Mouse (Mus musculus) MEL (cell line): ENCODE measurements around the gene Tbc1d2b. TPM values are rescaled to one million over a fixed set of nuclear protein-coding genes. Genes with fewer than 3 reads are reported as not detected.

Experiments
- DNase-seq: peaks from one replicate; pipeline ENCODE4 v3.0.0; 2011; ENCODE audit warnings: low read depth, low spot score
- H3K27ac ChIP-seq: 2 replicates; pipeline ENCODE4 v1.5.1; 2012; ENCODE audit warnings: low read depth, mild to moderate bottlenecking, control low read depth, low read length, moderate library complexity; ENCODE audit not compliant: control insufficient read depth
- H3K27me3 ChIP-seq, 2 experiments: fragments of 150-350 bp in 1 of 2; sonication (generic) in 1 of 2; 2 replicates each; pipeline ENCODE4 v1.6.1; 2012; ENCODE audit warnings: low read length in 2 of 2, mild to moderate bottlenecking in 2 of 2, improper control_type of control experiment in 1 of 2, moderate library complexity in 1 of 2; ENCODE audit not compliant: insufficient read depth in 2 of 2, control insufficient read depth in 1 of 2
- H3K36me3 ChIP-seq, 2 experiments: 2 replicates each; pipeline ENCODE4 v1.6.1; 2012 to 2014; ENCODE audit warnings: low read length in 2 of 2, improper control_type of control experiment in 1 of 2, inconsistent platforms in 1 of 2, mild to moderate bottlenecking in 1 of 2; ENCODE audit not compliant: insufficient read depth in 2 of 2, control insufficient read depth in 1 of 2
- H3K4me1 ChIP-seq, 2 experiments: fragments of 150-350 bp in 1 of 2; sonication (generic) in 1 of 2; 2 replicates each; pipeline ENCODE4 v1.6.1; 2012; ENCODE audit warnings: low read length in 2 of 2, improper control_type of control experiment in 1 of 2, mild to moderate bottlenecking in 1 of 2; ENCODE audit not compliant: insufficient read depth in 2 of 2, control insufficient read depth in 1 of 2
- H3K4me3 ChIP-seq, 2 experiments: fragments of 150-350 bp in 1 of 2; sonication (generic) in 1 of 2; 2 replicates each; pipeline ENCODE4 v1.5.1; 2012; ENCODE audit warnings: low read depth in 2 of 2, low read length in 2 of 2, mild to moderate bottlenecking in 2 of 2, moderate library complexity in 2 of 2, control low read depth in 1 of 2, improper control_type of control experiment in 1 of 2; ENCODE audit not compliant: control insufficient read depth in 1 of 2, insufficient read depth in 1 of 2
- H3K79me2 ChIP-seq: 2 replicates; pipeline ENCODE4 v1.6.1; 2012; ENCODE audit warnings: mild to moderate bottlenecking, low read length, moderate library complexity; ENCODE audit not compliant: control insufficient read depth, poor library complexity, insufficient read depth
- H3K9ac ChIP-seq: 2 replicates; pipeline ENCODE4 v1.6.1; 2012; ENCODE audit warnings: low read depth, mild to moderate bottlenecking, control low read depth, low read length, moderate library complexity; ENCODE audit not compliant: control insufficient read depth, poor library complexity, severe bottlenecking
- H3K9me3 ChIP-seq: fragments of 150-350 bp; sonication (generic); replicated peaks from 2 replicates; pipeline ENCODE4 v1.6.1; 2012; ENCODE audit warnings: mild to moderate bottlenecking, low read length, improper control_type of control experiment, moderate library complexity; ENCODE audit not compliant: insufficient read depth
- CHD2 ChIP-seq: IDR thresholded peaks from 2 replicates; pipeline ENCODE4 v1.6.1; 2011; ENCODE audit warnings: low read length, improper control_type of control experiment
- E2F4 ChIP-seq: IDR thresholded peaks from 2 replicates; pipeline ENCODE4 v1.6.1; 2011; ENCODE audit warnings: low read depth, low read length, improper control_type of control experiment, borderline replicate concordance
- ELF1 ChIP-seq: IDR thresholded peaks from 2 replicates; pipeline ENCODE4 v1.6.1; 2014; ENCODE audit warnings: low read depth, mild to moderate bottlenecking, inconsistent platforms, low read length, improper control_type of control experiment, moderate library complexity
- GATA1 ChIP-seq: IDR thresholded peaks from 2 replicates; pipeline ENCODE4 v1.6.1; 2011; ENCODE audit warnings: low read depth, low read length, improper control_type of control experiment
- KAT2A ChIP-seq: conservative IDR thresholded peaks from 2 replicates; pipeline ENCODE4 v1.6.1; 2012; ENCODE audit warnings: low read depth, low read length, improper control_type of control experiment, inconsistent platforms
- MAFK ChIP-seq: IDR thresholded peaks from 2 replicates; pipeline ENCODE4 v1.6.1; 2011; ENCODE audit warnings: low read depth, mild to moderate bottlenecking, low read length, improper control_type of control experiment, borderline replicate concordance
- MAZ ChIP-seq: IDR thresholded peaks from 2 replicates; pipeline ENCODE4 v1.6.1; 2012; ENCODE audit warnings: low read depth, mild to moderate bottlenecking, inconsistent platforms, low read length, improper control_type of control experiment
- MEF2A ChIP-seq: IDR thresholded peaks from 2 replicates; pipeline ENCODE4 v1.6.1; 2014; ENCODE audit warnings: low read depth, mild to moderate bottlenecking, inconsistent platforms, low read length, improper control_type of control experiment; ENCODE audit not compliant: poor library complexity, insufficient replicate concordance, severe bottlenecking; ENCODE audit errors: extremely low read depth
- MXI1 ChIP-seq: IDR thresholded peaks from 2 replicates; pipeline ENCODE4 v1.6.1; 2011; ENCODE audit warnings: mild to moderate bottlenecking, low read depth, low read length, improper control_type of control experiment
- RAD21 ChIP-seq: IDR thresholded peaks from 2 replicates; pipeline ENCODE4 v1.6.1; 2011; ENCODE audit warnings: mild to moderate bottlenecking, low read depth, low read length, improper control_type of control experiment
- SMC3 ChIP-seq: IDR thresholded peaks from 2 replicates; pipeline ENCODE4 v1.6.1; 2011; ENCODE audit warnings: low read depth, low read length, improper control_type of control experiment
- TAL1 ChIP-seq: IDR thresholded peaks from 2 replicates; pipeline ENCODE4 v1.6.1; 2012; ENCODE audit warnings: mild to moderate bottlenecking, inconsistent platforms, low read length, moderate library complexity, mixed read lengths
- UBTF ChIP-seq: IDR thresholded peaks from 2 replicates; pipeline ENCODE4 v1.6.1; 2012; ENCODE audit warnings: low read depth, mild to moderate bottlenecking, inconsistent platforms, low read length, improper control_type of control experiment, moderate library complexity, borderline replicate concordance; ENCODE audit not compliant: insufficient read depth
- USF1 ChIP-seq: IDR thresholded peaks from 2 replicates; pipeline ENCODE4 v1.6.1; 2014; ENCODE audit warnings: low read depth, mild to moderate bottlenecking, inconsistent platforms, low read length, improper control_type of control experiment, moderate library complexity
- USF2 ChIP-seq, 2 experiments: IDR thresholded peaks; 2 replicates each; pipeline ENCODE4 v1.6.1; 2011 to 2012; ENCODE audit warnings: improper control_type of control experiment in 2 of 2, low read length in 2 of 2, borderline replicate concordance in 1 of 2, inconsistent platforms in 1 of 2, low read depth in 1 of 2, mild to moderate bottlenecking in 1 of 2; ENCODE audit not compliant: insufficient read depth in 1 of 2
- ZC3H11A ChIP-seq: IDR thresholded peaks from 2 replicates; pipeline ENCODE4 v1.6.1; 2012; ENCODE audit warnings: low read depth, mild to moderate bottlenecking, inconsistent platforms, low read length, improper control_type of control experiment
- ZMIZ1 ChIP-seq: IDR thresholded peaks from 2 replicates; pipeline ENCODE4 v1.6.1; 2012; ENCODE audit warnings: low read depth, mild to moderate bottlenecking, inconsistent platforms, low read length, improper control_type of control experiment, moderate library complexity
- ZNF384 ChIP-seq: IDR thresholded peaks from 2 replicates; pipeline ENCODE4 v1.6.1; 2012; ENCODE audit warnings: low read depth, mild to moderate bottlenecking, inconsistent platforms, low read length, improper control_type of control experiment
- polyA plus RNA-seq, 2 experiments: library from polyadenylated mRNA; stranded (reverse) in 1 of 2; unstranded in 1 of 2; fragments of >175 nt in 1 of 2; fragments of >200 nt in 1 of 2; gene quantifications; 2 replicates each; pipeline versions ENCODE4 v1.2.1 to v1.2.4; 2012; ENCODE audit warnings: low replicate concordance in 2 of 2, low read depth in 1 of 2; ENCODE audit not compliant: insufficient read length in 2 of 2, insufficient read depth in 1 of 2, missing spikeins in 1 of 2
- total RNA-seq: library from RNA; depleted of rRNA; stranded (reverse); fragments of 300-350 nt; gene quantifications from 2 replicates; pipeline ENCODE4 v1.2.3, GENCODE M21; 2012

Gene Tbc1d2b
- total and polyA plus RNA-seq, 3 experiments, result 7.1 to 12.6 TPM; not detected in 1

DNA sequence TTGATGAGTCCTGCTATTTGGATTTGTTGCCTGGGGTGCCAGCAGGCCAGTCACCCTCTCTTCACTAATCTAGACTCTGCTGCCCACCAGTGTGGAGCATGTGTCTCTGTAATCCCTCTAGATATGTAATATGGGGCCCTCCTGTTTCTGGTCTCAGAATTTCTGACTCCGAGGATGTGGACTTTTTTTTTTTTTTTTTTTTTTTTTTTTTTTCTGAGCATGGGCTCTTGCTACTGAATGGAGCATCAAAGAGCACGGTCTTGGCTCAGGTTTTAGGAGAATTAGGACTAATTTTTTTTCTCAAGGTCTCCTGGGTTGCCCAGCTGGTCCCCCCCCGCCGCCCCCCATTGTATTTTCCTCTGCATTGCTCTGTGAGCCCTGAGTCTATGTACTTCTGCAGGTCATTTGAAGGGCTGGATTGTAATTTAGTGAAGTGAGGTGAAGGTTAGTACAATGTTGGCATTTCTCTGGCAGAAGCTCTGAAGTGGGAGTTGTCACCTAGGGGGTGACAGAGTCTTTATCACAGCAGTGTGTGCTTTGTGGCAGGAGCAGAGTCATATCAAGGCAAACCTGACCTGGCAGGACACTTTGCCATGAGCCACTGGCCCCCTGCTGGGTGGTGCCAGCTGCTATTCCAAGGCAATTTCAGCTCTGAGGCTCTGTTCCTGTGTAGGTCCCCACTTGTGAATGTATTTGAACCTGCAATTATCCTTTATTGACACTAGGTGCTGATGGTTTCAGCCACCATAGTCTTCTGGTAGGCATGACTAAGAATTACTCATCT lies 105.7 kb downstream of the Tbc1d2b start:
- Histone ChIP-seq H3K27ac (no peak overlapping the region), H3K36me3 (no peaks in the 10 kb centered on the region), H3K4me1 (no peaks in the 10 kb centered on the region), H3K9me3 (no peaks in the 10 kb centered on the region), H3K9ac (no peak overlapping the region), H3K4me3 (no peak overlapping the region), H3K27me3 (no peaks in the 10 kb centered on the region), H3K79me2 (no peaks in the 10 kb centered on the region)
- TF ChIP-seq MXI1, result no peak
- no peak for TF ChIP-seq ZNF384
- no peak for TF ChIP-seq ELF1
- TF ChIP-seq E2F4, result no peak
- TF ChIP-seq USF1, result no peak
- no peak for TF ChIP-seq TAL1
- TF ChIP-seq UBTF, result no peak
- no peak for TF ChIP-seq CHD2
- TF ChIP-seq RAD21, result no peak
- TF ChIP-seq ZC3H11A, result no peak
- no peak for TF ChIP-seq KAT2A
- no peak for TF ChIP-seq ZMIZ1
- no peak for TF ChIP-seq MEF2A
- no peak for TF ChIP-seq MAZ
- DNase-seq, result no peak

DNA sequence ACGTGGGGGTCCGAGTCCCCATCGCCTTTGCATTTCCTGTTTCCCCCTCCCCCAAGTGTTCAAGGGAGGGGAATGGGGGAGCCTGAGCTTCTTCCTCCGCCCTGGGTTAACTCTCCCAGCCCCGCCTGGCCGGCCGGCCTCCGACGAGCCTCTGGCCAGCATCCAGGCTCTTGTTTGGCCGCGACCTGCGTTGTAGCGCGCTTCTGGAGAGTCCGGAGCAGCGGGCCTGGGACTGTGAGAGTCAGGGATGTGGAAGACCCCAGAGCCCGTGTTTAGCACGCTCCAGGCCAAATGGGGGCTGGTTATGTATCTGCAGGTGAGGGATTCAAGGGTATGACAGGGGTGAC lies 106.9 kb downstream of the Tbc1d2b start:
- Histone ChIP-seq H3K27ac (no peak overlapping the region), H3K4me1 (no peaks in the 10 kb centered on the region), H3K9ac (no peak overlapping the region), H3K9me3 (no peaks in the 10 kb centered on the region), H3K36me3 (no peaks in the 10 kb centered on the region), H3K4me3 (no peak overlapping the region), H3K79me2 (no peaks in the 10 kb centered on the region), H3K27me3 (no peaks in the 10 kb centered on the region)
- TF ChIP-seq SMC3, result no peak
- no peak for TF ChIP-seq USF2 (IDR thresholded peaks at IDR 0.05; ENCODE audit: borderline replicate concordance in 1 of 2, insufficient read depth in 1 of 2, low read depth in 1 of 2, low read length in 2 of 2)
- no peak for TF ChIP-seq USF1
- TF ChIP-seq ZMIZ1, result no peak
- TF ChIP-seq UBTF, result no peak
- TF ChIP-seq CHD2, result no peak
- no peak for TF ChIP-seq ELF1
- TF ChIP-seq MAFK, result no peak
- TF ChIP-seq GATA1, result no peak
- no peak for DNase-seq
